In genomic region chr8:112747296-112747695, GRCm38 (mm10) we compare ENCODE assay signal across 22 mouse cellular contexts.
"Had no signal": no experiment of that assay in that cellular context is flagged by ENCODE, and none has a peak within 500 bp of the region (broad histone marks: within the 10 kb centered on the region; RNA-seq: fewer than 3 reads in every experiment).

No protein-coding gene starts in this region.

- ATAC-seq: intestine, postnatal 0 days; liver, postnatal 0 days; lung, postnatal 0 days; midbrain, embryonic 16.5 days had no signal

- H3K9ac ChIP-seq: limb, embryonic 12.5 days; limb, embryonic 15.5 days; liver, embryonic 14.5 days; liver, postnatal 0 days; lung, embryonic 14.5 days; midbrain, embryonic 12.5 days; neural tube, embryonic 12.5 days; stomach, embryonic 15.5 days had no signal

- H3K4me1 ChIP-seq: limb, embryonic 12.5 days; limb, embryonic 15.5 days; midbrain, embryonic 12.5 days; neural tube, embryonic 12.5 days; stomach, embryonic 15.5 days had no signal

- H3K9me3 ChIP-seq: limb, embryonic 12.5 days; limb, embryonic 15.5 days; midbrain, embryonic 12.5 days; neural tube, embryonic 12.5 days; stomach, embryonic 15.5 days had no signal

- DNase-seq: kidney, adult 2 months; kidney, postnatal 25 days; layer of hippocampus, adult 9-11 months; left cerebral cortex, postnatal 4 days; liver, postnatal 0 days; lung, embryonic 14.5 days; right cerebral cortex, postnatal 14 days; spleen, adult 18-20 months; thymus, postnatal 25 days had no signal

- H3K4me3 ChIP-seq: layer of hippocampus, adult 2 months; limb, embryonic 12.5 days; limb, embryonic 15.5 days; midbrain, embryonic 12.5 days; neural tube, embryonic 12.5 days; stomach, embryonic 15.5 days had no signal

- H3K36me3 ChIP-seq: limb, embryonic 12.5 days; limb, embryonic 15.5 days; midbrain, embryonic 12.5 days; neural tube, embryonic 12.5 days; stomach, embryonic 15.5 days had no signal

- H3K27me3 ChIP-seq: limb, embryonic 12.5 days; limb, embryonic 15.5 days; midbrain, embryonic 12.5 days; neural tube, embryonic 12.5 days; stomach, embryonic 15.5 days had no signal

- H3K27ac ChIP-seq: kidney, postnatal 0 days; layer of hippocampus, adult 2 months; limb, embryonic 12.5 days; limb, embryonic 15.5 days; liver, embryonic 14.5 days; macrophage; midbrain, embryonic 12.5 days; neural tube, embryonic 12.5 days; stomach, embryonic 15.5 days had no signal

- H3K4me2 ChIP-seq: limb, embryonic 12.5 days; limb, embryonic 15.5 days; liver, embryonic 11.5 days; lung, embryonic 14.5 days; midbrain, embryonic 12.5 days; neural tube, embryonic 12.5 days; stomach, embryonic 15.5 days had no signal
